Mouse (Mus musculus): ENCODE results near the gene Wrb. TPM values are rescaled to one million over a fixed set of nuclear protein-coding genes. Genes with fewer than 3 reads are reported as not detected.

The Wrb gene
- polyA plus RNA-seq, 1 experiment from 2014 or later, result 115 TPM

Other genes with a start within 250 kb of the Wrb start
- 99.0 and 103 TPM in 2 replicates for gene Psmg1, start 154.4 kb upstream of the Wrb start, polyA plus RNA-seq (2016; fragmentation: Nextera tagmentation; extraction: Ambion mirVana)
- gene Brwd1, start 62.9 kb upstream of the Wrb start, polyA plus RNA-seq (2016; fragmentation: Nextera tagmentation; extraction: Ambion mirVana), result 138 and 164 TPM in 2 replicates
- gene Hmgn1, start 17.7 kb upstream of the Wrb start, polyA plus RNA-seq (2016; fragmentation: Nextera tagmentation; extraction: Ambion mirVana), result 705 and 803 TPM in 2 replicates
- 0.95 and 1.1 TPM in 2 replicates for gene Lca5l, start 46.9 kb downstream of the Wrb start, polyA plus RNA-seq (2016; fragmentation: Nextera tagmentation; extraction: Ambion mirVana)
- gene Sh3bgr, start 55.0 kb downstream of the Wrb start, polyA plus RNA-seq (2016; fragmentation: Nextera tagmentation; extraction: Ambion mirVana), result 3.3 and 3.6 TPM in 2 replicates
- gene B3galt5, start 90.4 kb downstream of the Wrb start, polyA plus RNA-seq (2016; fragmentation: Nextera tagmentation; extraction: Ambion mirVana), result 0.60 and 0.63 TPM in 2 replicates

Measured in hindbrain, embryonic 10.5 days (tissue).